Comparison of ENCODE assay signal across 18 mouse cellular contexts in genomic region chr11:57039306-57039705, GRCm38 (mm10). TPM values are rescaled to one million over a fixed set of nuclear protein-coding genes. Genes with fewer than 3 reads are reported as not detected.
DNase-seq lines count a peak whose midpoint lies in the region.
"Had no signal": no experiment of that assay in that cellular context is flagged by ENCODE, and none has a peak within 500 bp of the region (broad histone marks: within the 10 kb centered on the region; RNA-seq: fewer than 3 reads in every experiment).

No protein-coding gene starts in this region.

- intact Hi-C loops in heart, postnatal 25 days (cut with DNase I): no loop called here

- DNase-seq in heart, postnatal 4 days: peak; percentile 5
- no peak for DNase-seq in heart, postnatal 25 days (ENCODE audit: low spot score)
- peak; percentile 51 for DNase-seq in right cerebral cortex, adult 18-20 months
- no peak for DNase-seq in right cerebral cortex, adult 2 months (ENCODE audit: low spot score in 2 of 2)
- DNase-seq in fibroblast of lung, adult 2 months (ENCODE audit: low read depth): peak; percentile 47
- DNase-seq in cerebellum, adult 11 months: no peak
- DNase-seq in embryo, embryonic 11 days: no peak
- DNase-seq: adrenal gland, postnatal 10 days; cerebellum, adult 9-10 months; forebrain, postnatal 0 days; kidney, adult 9 months; kidney, postnatal 14 days; lung, postnatal 4 days; spleen, adult 18-20 months had no signal

RNA-seq across cellular contexts. Expression of gene Gria1, which starts 28.1 kb away (rescaled TPM):
- total RNA-seq in heart, postnatal 4 days (2021): 1 to 10 TPM in 1 of 2 experiments, under 1 TPM in 1; 0.99 to 1.2 TPM
- total RNA-seq in heart, postnatal 25 days (2021): under 1 TPM; 0.47 to 0.95 TPM
- total RNA-seq: common myeloid progenitor, adult 5-6 weeks; megakaryocyte-erythroid progenitor cell, adult 5-6 weeks; MEL; neutrophil, adult 5-6 weeks had no signal

Comparison
In these comparisons a context has a peak if more than half of its experiments do, and no peak if none do; other contexts are left out.
1. DNase-seq: peak in heart, postnatal 4 days (single experiment), right cerebral cortex, adult 18-20 months (single experiment) and fibroblast of lung, adult 2 months (single experiment); none in heart, postnatal 25 days (single experiment), right cerebral cortex, adult 2 months (0 of 2), cerebellum, adult 11 months (single experiment) and embryo, embryonic 11 days (single experiment).